Mouse (Mus musculus): ENCODE results near the gene Trappc1. TPM values are rescaled to one million over a fixed set of nuclear protein-coding genes. Genes with fewer than 3 reads are reported as not detected.
A peak's percentile ranks its signal among the peaks of the same experiment; 100 is the strongest.

The Trappc1 gene
- polyA plus RNA-seq, 2 experiments, result 49.6 to 101 TPM

DNA sequence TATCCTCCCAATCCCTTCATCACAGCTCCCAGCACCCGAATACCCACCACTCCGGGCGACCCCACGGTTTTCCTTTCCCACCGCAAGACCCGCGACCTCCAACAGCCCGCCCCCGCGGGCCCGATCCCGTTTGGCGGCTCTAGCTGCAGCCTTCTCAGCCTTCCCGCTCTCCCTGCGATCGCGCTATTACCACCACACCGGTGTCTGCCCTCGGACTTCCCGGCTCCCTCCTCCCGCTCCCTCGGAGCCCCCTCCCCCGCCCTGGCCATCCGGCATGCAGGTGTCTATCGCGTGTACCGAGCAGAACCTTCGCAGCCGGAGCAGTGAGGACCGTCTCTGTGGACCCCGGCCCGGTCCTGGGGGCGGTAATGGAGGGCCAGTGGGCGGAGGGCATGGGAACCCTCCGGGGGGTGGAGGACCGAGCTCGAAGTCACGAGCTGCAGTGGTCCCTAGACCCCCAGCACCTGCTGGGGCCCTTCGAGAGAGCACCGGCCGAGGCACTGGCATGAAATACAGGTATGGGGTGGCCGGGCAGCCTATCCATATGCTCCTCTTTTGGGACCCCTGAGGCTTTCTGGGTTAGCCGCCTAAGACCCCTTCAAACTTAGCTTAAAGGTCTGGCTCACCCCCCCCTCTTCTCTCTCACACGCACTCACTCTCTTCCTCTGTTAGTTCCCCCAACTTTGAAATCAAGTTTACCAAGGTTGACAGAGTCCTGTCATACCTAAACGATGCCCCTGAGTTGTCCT is 2.8 kb downstream of the Trappc1 start:
- peaks cover 21 to 27% of the 10 kb centered on the region in 2 experiments for H3K4me1 ChIP-seq (replicated peaks; ENCODE audit: control insufficient read depth in 2 of 2, insufficient read depth in 2 of 2, low read length in 1 of 2)
- no peaks in the 10 kb centered on the region for H3K9me3 ChIP-seq (ENCODE audit: control insufficient read depth, low read length)
- H3K9ac ChIP-seq (replicated peaks), result peak overlapping the region; percentile 28; the same call in 1 of the 2 replicates
- DNase-seq (ENCODE audit: low read depth in 3 of 3, low spot score in 3 of 3) (no peak), ATAC-seq (ENCODE audit: insufficient read depth) (no peak)
- H3K36me3 ChIP-seq (replicated peaks; ENCODE audit: control insufficient read depth, insufficient read depth, low read depth), result no peaks in the 10 kb centered on the region
- peaks cover 32% of the 10 kb centered on the region for H3K27me3 ChIP-seq (ENCODE audit: control insufficient read depth, insufficient read depth, low read length)
- no peak overlapping the region for H3K27ac ChIP-seq
- TF ChIP-seq CTCF (IDR thresholded peaks at IDR 0.05; ENCODE audit: low read depth), result no peak
- TF ChIP-seq EP300 (IDR thresholded peaks at IDR 0.05; ENCODE audit: low read depth), result no peak
- 3% methylated on average over 45 of the region's 45 CpGs for WGBS (ENCODE audit: insufficient replicate concordance)
- H3K4me2 ChIP-seq (ENCODE audit: low read depth), result peak overlapping the region; percentile 100
- H3K4me3 ChIP-seq (ENCODE audit: insufficient read depth in 1 of 2, low read depth in 2 of 2, low read length in 2 of 2), result peak overlapping the region; percentile 48 to 51

DNA sequence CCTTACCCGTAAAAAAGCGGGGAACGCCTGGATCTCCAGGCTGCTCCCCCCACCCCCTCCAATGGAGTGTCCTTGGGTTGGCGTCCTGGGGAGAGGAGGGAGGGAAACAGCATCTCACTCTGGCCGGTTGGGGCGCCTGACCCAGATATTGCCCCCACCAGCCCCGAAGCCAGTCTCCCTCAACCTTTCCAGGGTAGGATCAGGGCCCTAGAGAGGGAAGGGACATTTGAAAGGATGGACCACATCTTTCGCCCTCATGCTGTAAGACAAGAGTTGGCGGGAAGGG is 3.3 kb downstream of the Trappc1 start:
- TF ChIP-seq CTCF (IDR thresholded peaks at IDR 0.05; ENCODE audit: low read depth) (peak; percentile 21; the same call in 1 of the 2 replicates), EP300 (IDR thresholded peaks at IDR 0.05; ENCODE audit: low read depth) (no peak)
- H3K4me1 ChIP-seq (replicated peaks; ENCODE audit: control insufficient read depth in 2 of 2, insufficient read depth in 2 of 2, low read length in 1 of 2), result peaks cover 22 to 28% of the 10 kb centered on the region in 2 experiments
- no peak overlapping the region for H3K27ac ChIP-seq
- no peak overlapping the region for H3K4me2 ChIP-seq (ENCODE audit: low read depth)
- no peak overlapping the region for H3K4me3 ChIP-seq (ENCODE audit: insufficient read depth in 1 of 2, low read depth in 2 of 2, low read length in 2 of 2)
- H3K9me3 ChIP-seq (ENCODE audit: control insufficient read depth, low read length), result no peaks in the 10 kb centered on the region
- DNase-seq (ENCODE audit: low read depth in 3 of 3, low spot score in 3 of 3), result no peak
- H3K27me3 ChIP-seq (ENCODE audit: control insufficient read depth, insufficient read depth, low read length), result peaks cover 32% of the 10 kb centered on the region
- ATAC-seq (ENCODE audit: insufficient read depth), result no peak
- no peak overlapping the region for H3K9ac ChIP-seq (replicated peaks)
- H3K36me3 ChIP-seq (replicated peaks; ENCODE audit: control insufficient read depth, insufficient read depth, low read depth), result no peaks in the 10 kb centered on the region
- 16% methylated on average over 9 of the region's 9 CpGs for WGBS (ENCODE audit: insufficient replicate concordance)

- peaks cover 23 to 30% of the 10 kb centered on the region in 2 experiments for H3K4me1 ChIP-seq (replicated peaks; ENCODE audit: control insufficient read depth in 2 of 2, insufficient read depth in 2 of 2, low read length in 1 of 2)
- 14% methylated on average over 6 of the region's 6 CpGs for WGBS (ENCODE audit: insufficient replicate concordance)
Observed at GRCm38 (mm10) chr11:69327648-69328047, 3.9 kb downstream of the Trappc1 start.

GRCm38 (mm10) chr11:69328517-69328916 is 4.7 kb downstream of the Trappc1 start:
- Histone ChIP-seq H3K36me3 (replicated peaks; ENCODE audit: control insufficient read depth, insufficient read depth, low read depth) (no peaks in the 10 kb centered on the region), H3K27ac (no peak overlapping the region), H3K9me3 (ENCODE audit: control insufficient read depth, low read length) (no peaks in the 10 kb centered on the region), H3K4me1 (replicated peaks; ENCODE audit: control insufficient read depth in 2 of 2, insufficient read depth in 2 of 2, low read length in 1 of 2) (peaks cover 23 to 33% of the 10 kb centered on the region in 2 experiments), H3K4me2 (ENCODE audit: low read depth) (no peak overlapping the region), H3K4me3 (ENCODE audit: insufficient read depth in 1 of 2, low read depth in 2 of 2, low read length in 2 of 2) (no peak overlapping the region), H3K27me3 (ENCODE audit: control insufficient read depth, insufficient read depth, low read length) (peaks cover 32% of the 10 kb centered on the region), H3K9ac (replicated peaks) (no peak overlapping the region)
- DNase-seq (ENCODE audit: low read depth in 3 of 3, low spot score in 3 of 3) (no peak), ATAC-seq (ENCODE audit: insufficient read depth) (no peak)
- WGBS (ENCODE audit: insufficient replicate concordance), result 79% methylated on average over 6 of the region's 6 CpGs
- TF ChIP-seq EP300 (IDR thresholded peaks at IDR 0.05; ENCODE audit: low read depth) (no peak), CTCF (IDR thresholded peaks at IDR 0.05; ENCODE audit: low read depth) (no peak)

More at GRCm38 (mm10) chr11:69327648-69328047, 3.9 kb downstream of the Trappc1 start:
- Histone ChIP-seq H3K9me3 (ENCODE audit: control insufficient read depth, low read length) (no peaks in the 10 kb centered on the region), H3K27me3 (ENCODE audit: control insufficient read depth, insufficient read depth, low read length) (peaks cover 32% of the 10 kb centered on the region), H3K36me3 (replicated peaks; ENCODE audit: control insufficient read depth, insufficient read depth, low read depth) (no peaks in the 10 kb centered on the region), H3K4me3 (ENCODE audit: insufficient read depth in 1 of 2, low read depth in 2 of 2, low read length in 2 of 2) (no peak overlapping the region), H3K9ac (replicated peaks) (no peak overlapping the region), H3K4me2 (ENCODE audit: low read depth) (no peak overlapping the region), H3K27ac (no peak overlapping the region)
- TF ChIP-seq EP300 (IDR thresholded peaks at IDR 0.05; ENCODE audit: low read depth) (no peak), CTCF (IDR thresholded peaks at IDR 0.05; ENCODE audit: low read depth) (no peak)
- ATAC-seq (ENCODE audit: insufficient read depth), result no peak
- DNase-seq (ENCODE audit: low read depth in 3 of 3, low spot score in 3 of 3), result no peak

- TF ChIP-seq CTCF (IDR thresholded peaks at IDR 0.05; ENCODE audit: low read depth) (no peak), EP300 (IDR thresholded peaks at IDR 0.05; ENCODE audit: low read depth) (no peak)
- DNase-seq (ENCODE audit: low read depth in 3 of 3, low spot score in 3 of 3) (no peak), ATAC-seq (ENCODE audit: insufficient read depth) (no peak)
- Histone ChIP-seq H3K36me3 (replicated peaks; ENCODE audit: control insufficient read depth, insufficient read depth, low read depth) (no peaks in the 10 kb centered on the region), H3K9me3 (ENCODE audit: control insufficient read depth, low read length) (no peaks in the 10 kb centered on the region), H3K27ac (no peak overlapping the region), H3K4me2 (ENCODE audit: low read depth) (no peak overlapping the region), H3K4me3 (ENCODE audit: insufficient read depth in 1 of 2, low read depth in 2 of 2, low read length in 2 of 2) (no peak overlapping the region), H3K9ac (replicated peaks) (no peak overlapping the region), H3K27me3 (ENCODE audit: control insufficient read depth, insufficient read depth, low read length) (peaks cover 32% of the 10 kb centered on the region), H3K4me1 (replicated peaks; ENCODE audit: control insufficient read depth in 2 of 2, insufficient read depth in 2 of 2, low read length in 1 of 2) (peaks cover 16 to 28% of the 10 kb centered on the region in 2 experiments)
- WGBS (ENCODE audit: insufficient replicate concordance), result 66% methylated on average over 6 of the region's 6 CpGs
Observed at GRCm38 (mm10) chr11:69331152-69331551, 7.4 kb downstream of the Trappc1 start.

Data from liver, embryonic 14.5 days (tissue).